Mouse (Mus musculus): ENCODE measurements around the gene Ang2.

Ang2 gene

GRCm38 (mm10) chr14:51150206-51150831, 48.6 kb downstream of the Ang2 start:
- no peak for DNase-seq (ENCODE audit: low read depth)

GRCm38 (mm10) chr14:51149164-51149563, 49.8 kb downstream of the Ang2 start:
- DNase-seq (ENCODE audit: low read depth) = no peak

DNA sequence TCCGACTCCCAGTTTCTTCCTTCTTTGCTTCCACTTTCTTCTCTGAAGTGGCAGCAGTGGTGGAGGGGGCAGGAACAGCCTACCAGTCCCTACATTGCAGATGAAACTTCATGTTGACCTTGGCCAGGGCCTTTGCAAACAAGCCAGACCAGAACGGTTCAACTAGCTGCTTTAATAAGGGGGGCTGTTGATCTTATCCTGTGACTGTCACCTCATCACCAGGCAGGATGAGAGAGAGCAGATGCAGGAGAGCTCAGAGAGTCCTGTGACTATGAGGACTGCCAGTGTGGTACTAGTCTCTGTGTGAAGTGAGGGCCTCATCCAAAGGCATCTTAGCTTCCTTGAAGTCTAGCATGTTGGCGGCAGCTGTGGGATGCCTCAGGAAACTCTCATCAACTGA, 50.9 kb downstream of the Ang2 start:
- DNase-seq (ENCODE audit: low read depth) = no peak

- no peak for DNase-seq (ENCODE audit: low read depth)
These were observed 52.3 kb downstream of the Ang2 start, which contains the start of gene Rnase1 for GRCm38 (mm10) chr14:51146685-51147084. Gene Rnase1 (minus strand): TSS chr14:51146785.

GRCm38 (mm10) chr14:51145521-51145920, 53.4 kb downstream of the Ang2 start:
- DNase-seq (ENCODE audit: low read depth) = no peak
